Mouse (Mus musculus) megakaryocyte, embryonic 14.5 days (primary cell): Measurements from ENCODE around the gene Ogfod2.

Experiments used
- FLI1 ChIP-seq: IDR thresholded peaks from 2 replicates; pipeline ENCODE4 v1.6.1; 2012; ENCODE audit warnings: low read length, inconsistent platforms, mixed read lengths
- GATA1 ChIP-seq: IDR thresholded peaks from 3 replicates; pipeline ENCODE4 v1.6.1; 2012; ENCODE audit warnings: mixed read lengths, low read length, inconsistent platforms, borderline replicate concordance

DNA sequence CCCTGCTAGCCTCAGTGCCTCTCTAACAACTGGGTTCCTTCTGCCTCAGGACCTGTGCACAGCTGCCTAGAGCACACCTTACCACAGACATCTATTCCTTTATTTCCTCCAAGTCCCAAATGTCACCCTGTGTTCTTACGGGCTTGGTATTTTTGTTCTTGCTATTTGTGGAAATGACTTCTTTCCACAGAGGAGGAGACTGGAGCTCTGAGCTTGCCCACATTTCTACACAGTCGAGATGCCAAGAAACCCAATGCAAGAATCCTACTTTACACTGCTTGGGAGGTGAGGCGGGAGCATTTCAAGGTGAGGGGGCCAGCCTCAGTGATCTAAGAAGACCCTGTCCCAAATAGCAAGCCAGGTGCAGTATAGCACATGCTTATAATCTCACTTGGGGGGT, 26.6 kb upstream of the Ogfod2 start:
- TF ChIP-seq GATA1 (no peak), FLI1 (no peak)
